11 mouse cellular contexts compared by ENCODE assay signal in the genomic region with DNA sequence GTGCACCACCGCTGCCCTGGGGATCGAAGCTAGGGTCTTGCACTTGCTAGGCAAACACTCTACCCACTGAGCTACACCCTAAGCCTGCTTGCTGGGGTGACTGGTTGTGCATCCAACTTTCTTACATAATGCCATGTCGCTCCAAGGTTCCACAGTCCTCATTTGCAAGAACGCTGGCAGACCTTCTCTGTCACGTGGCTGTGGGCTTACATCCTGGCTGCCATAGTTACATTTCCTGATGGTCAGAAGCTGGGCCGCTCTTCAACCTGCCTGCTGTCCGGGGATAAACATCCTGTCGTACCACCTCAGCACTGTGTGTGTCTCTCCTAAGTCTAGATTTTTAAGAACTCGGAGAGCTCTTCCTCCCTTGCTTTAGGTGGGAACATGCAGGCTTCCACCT. TPM values are rescaled to one million over a fixed set of nuclear protein-coding genes. Genes with fewer than 3 reads are reported as not detected.
DNase-seq lines count a peak whose midpoint lies in the region; ATAC-seq lines count a peak whose summit lies in the region.
"Had no signal": no experiment of that assay in that cellular context is flagged by ENCODE, and none has a peak within 500 bp of the region (broad histone marks: within the 10 kb centered on the region; RNA-seq: fewer than 3 reads in every experiment).

No protein-coding gene starts in this region.

- no peaks in the 10 kb centered on the region for H3K27me3 ChIP-seq in kidney, embryonic 14.5 days (ENCODE audit: control insufficient read depth, insufficient read depth, low read length)
- H3K27me3 ChIP-seq: heart, embryonic 15.5 days had no signal

- WGBS in kidney, embryonic 14.5 days = 81% methylated on average over 9 of the region's 9 CpGs

- no peaks in the 10 kb centered on the region for H3K9me3 ChIP-seq in kidney, embryonic 14.5 days (ENCODE audit: control insufficient read depth, low read length)
- H3K9me3 ChIP-seq: heart, embryonic 15.5 days had no signal

- no peak overlapping the region for H3K4me2 ChIP-seq in kidney, embryonic 14.5 days (replicated peaks; ENCODE audit: low read depth, low read length)
- H3K4me2 ChIP-seq: heart, embryonic 15.5 days had no signal

- no peak for ATAC-seq in kidney, embryonic 14.5 days (ENCODE audit: low FRiP score, low TSS enrichment)
- ATAC-seq: intestine, postnatal 0 days had no signal

- H3K27ac ChIP-seq in kidney, embryonic 14.5 days (ENCODE audit: low read depth, low read length) = no peak overlapping the region
- peak overlapping the region; percentile 73; the same call in 1 of the 2 replicates for H3K27ac ChIP-seq in brown adipose tissue, adult 24 weeks (replicated peaks; ENCODE audit: low read depth, low read length)
- H3K27ac ChIP-seq: heart, embryonic 15.5 days had no signal

- no peak overlapping the region for H3K4me3 ChIP-seq in kidney, embryonic 14.5 days (ENCODE audit: low read length)
- H3K4me3 ChIP-seq in brown adipose tissue, adult 24 weeks (ENCODE audit: insufficient read depth, low read depth, low read length) = no peak overlapping the region
- H3K4me3 ChIP-seq: heart, embryonic 15.5 days had no signal

- peak; percentile 73 for DNase-seq in kidney, adult 18-20 months
- peak; percentile 76 for DNase-seq in kidney, postnatal 14 days
- peak; percentile 54 to 75 for DNase-seq in lung, postnatal 4 days
- no peak for DNase-seq in cerebellum, adult 8-10 months
- DNase-seq in gastrocnemius, postnatal 25 days = no peak
- DNase-seq: cerebellum, postnatal 25 days had no signal

- H3K9ac ChIP-seq in kidney, embryonic 14.5 days (ENCODE audit: low read depth, low read length) = no peak overlapping the region
- H3K9ac ChIP-seq: heart, embryonic 15.5 days had no signal

- no peaks in the 10 kb centered on the region; the same call in 1 of the 2 replicates for H3K4me1 ChIP-seq in kidney, embryonic 14.5 days (ENCODE audit: control insufficient read depth, insufficient read depth, low read length)
- peaks cover 15% of the 10 kb centered on the region; the same call in 1 of the 2 replicates for H3K4me1 ChIP-seq in brown adipose tissue, adult 24 weeks (ENCODE audit: control insufficient read depth, insufficient read depth, insufficient read length, low read length)

- H3K36me3 ChIP-seq in kidney, embryonic 14.5 days (ENCODE audit: control insufficient read depth, insufficient read depth, low read length) = no peaks in the 10 kb centered on the region
- H3K36me3 ChIP-seq: heart, embryonic 15.5 days had no signal

RNA-seq across cellular contexts. Expression of gene Ppp1r16b, which starts 10.5 kb away (rescaled TPM):
- 16.6 and 17.3 TPM in 2 replicates for polyA plus RNA-seq in kidney, embryonic 14.5 days (2014; fragmentation: Nextera tagmentation; extraction: Ambion mirVana)
- 1.1 and 2.3 TPM in 2 replicates for polyA plus RNA-seq in brown adipose tissue, adult 24 weeks (2012; ENCODE audit: insufficient read depth, insufficient read length, missing spikeins)
- 1 to 10 TPM; 4.8 to 5.2 TPM for total RNA-seq in gastrocnemius, postnatal 25 days (2021)

RNA-seq across cellular contexts. Expression of gene Actr5, which starts 30.0 kb away (rescaled TPM):
- 13.2 and 15.6 TPM in 2 replicates for polyA plus RNA-seq in kidney, embryonic 14.5 days (2014; fragmentation: Nextera tagmentation; extraction: Ambion mirVana)
- 3.5 and 3.9 TPM in 2 replicates for polyA plus RNA-seq in brown adipose tissue, adult 24 weeks (2012; ENCODE audit: insufficient read depth, insufficient read length, missing spikeins)
- 1 to 10 TPM; 2.5 to 3.2 TPM for total RNA-seq in gastrocnemius, postnatal 25 days (2021)

RNA-seq across cellular contexts. Expression of gene Slc32a1, which starts 44.1 kb away (rescaled TPM):
- polyA plus RNA-seq in kidney, embryonic 14.5 days (2014; fragmentation: Nextera tagmentation; extraction: Ambion mirVana) = 0.09 and 0.16 TPM in 2 replicates
- polyA plus RNA-seq in brown adipose tissue, adult 24 weeks (2012; ENCODE audit: insufficient read depth, insufficient read length, missing spikeins) = not detected in 2 replicates
- not detected for total RNA-seq in gastrocnemius, postnatal 25 days (2021)
- polyA plus RNA-seq: heart, embryonic 15.5 days; intestine, postnatal 0 days; liver, embryonic 16.5 days had no signal

Comparison
In these comparisons a context has a peak if more than half of its experiments do, and no peak if none do; other contexts are left out.
1. DNase-seq: peak in kidney, adult 18-20 months (single experiment), kidney, postnatal 14 days (single experiment) and lung, postnatal 4 days (2 of 2); none in cerebellum, adult 8-10 months (single experiment) and gastrocnemius, postnatal 25 days (single experiment).